Mouse (Mus musculus) embryonic stem cell, embryonic (primary cell): ENCODE measurements around the gene Ephx4.

Experiments used
- CTCF ChIA-PET, 4 experiments: fragments of 300-600 bp in 2 of 4; fragments of 350-600 bp in 2 of 4; sonication (Branson Sonifier 250); formaldehyde crosslinking; loops; one replicate each; lab custom pipeline; 2022; ENCODE audit warnings: inconsistent platforms in 2 of 4; lab: Charles Lee
- POLR2A ChIA-PET, 4 experiments: fragments of 300-600 bp in 2 of 4; fragments of 350-600 bp in 2 of 4; sonication (Branson Sonifier 250); formaldehyde crosslinking; loops; one replicate each; lab custom pipeline; 2022; ENCODE audit warnings: antibody characterized with exemption in 4 of 4, inconsistent platforms in 1 of 4; lab: Charles Lee

Gene Ephx4

GRCm38 (mm10) chr5:107410305-107410704 is 7.8 kb downstream of the Ephx4 start:
- ChIA-PET POLR2A (interaction anchor here in 1 of 4 experiments (1.1 kb wide), 1 partner anchor 10 kb away, joined by 4 read pairs; no protein-coding TSS in a partner anchor), CTCF (no interaction called here)

GRCm38 (mm10) chr5:107411326-107411725 is 8.8 kb downstream of the Ephx4 start:
- ChIA-PET POLR2A (interaction anchor here in 1 of 4 experiments (0.6 kb wide), 1 partner anchor 1259 kb away, joined by 5 read pairs; no protein-coding TSS in a partner anchor), CTCF (interaction anchor here in 2 of 4 experiments (0.5 to 0.7 kb wide), 3 partner anchors 8 to 138 kb away, joined by 3 to 14 read pairs (median 4); no protein-coding TSS in a partner anchor)

- ChIA-PET POLR2A (no interaction called here), CTCF (interaction anchor here in 1 of 4 experiments (0.7 kb wide), 1 partner anchor 125 kb away, joined by 4 read pairs; no protein-coding TSS in a partner anchor)
Observed at GRCm38 (mm10) chr5:107412285-107412684, 9.7 kb downstream of the Ephx4 start.

GRCm38 (mm10) chr5:107415098-107415497 is 12.6 kb downstream of the Ephx4 start:
- POLR2A ChIA-PET = no interaction called here
- CTCF ChIA-PET = no interaction called here

GRCm38 (mm10) chr5:107421676-107422075 is 19.1 kb downstream of the Ephx4 start:
- CTCF ChIA-PET = no interaction called here
- POLR2A ChIA-PET = no interaction called here

GRCm38 (mm10) chr5:107431249-107431648 is 28.7 kb downstream of the Ephx4 start, which contains the start of gene Lpcat2b:
Gene Lpcat2b (plus strand): TSS chr5:107431549.
- ChIA-PET CTCF (no interaction called here), POLR2A (no interaction called here)

GRCm38 (mm10) chr5:107434001-107434400 is 31.5 kb downstream of the Ephx4 start:
- POLR2A ChIA-PET = no interaction called here
- CTCF ChIA-PET = interaction anchor here in 1 of 4 experiments (0.5 kb wide), 1 partner anchor 288 kb away, joined by 6 read pairs; no protein-coding TSS in a partner anchor

GRCm38 (mm10) chr5:107436185-107436584 is 33.6 kb downstream of the Ephx4 start:
- CTCF ChIA-PET = interaction anchor here in 1 of 4 experiments (0.6 kb wide), 1 partner anchor 559 kb away, joined by 3 read pairs; no protein-coding TSS in a partner anchor
- POLR2A ChIA-PET = interaction anchor here in 2 of 4 experiments (0.7 to 1.9 kb wide), 2 partner anchors 33 to 404 kb away, joined by 6 to 8 read pairs; partner anchors contain the start of gene Ephx4 (in 1 of the 2)

- ChIA-PET POLR2A (interaction anchor here in 2 of 4 experiments (0.7 to 1.9 kb wide), 2 partner anchors 34 to 405 kb away, joined by 6 to 8 read pairs; partner anchors contain the start of gene Ephx4 (in 1 of the 2)), CTCF (no interaction called here)
Observed at GRCm38 (mm10) chr5:107436587-107437209, 34.2 kb downstream of the Ephx4 start.

GRCm38 (mm10) chr5:107437464-107438281 is 35.1 kb downstream of the Ephx4 start, which contains the start of gene Btbd8:
Gene Btbd8 (plus strand): TSS chr5:107437997.
- ChIA-PET CTCF (interaction anchor here in 1 of 4 experiments (1.0 kb wide), 1 partner anchor 119 kb away, joined by 3 read pairs; no protein-coding TSS in a partner anchor), POLR2A (interaction anchor here in 2 of 4 experiments (0.6 to 1.9 kb wide), 6 partner anchors 13 to 599 kb away, joined by 3 to 7 read pairs (median 6); partner anchors contain the start of gene Ephx4 (in 1 of the 2))

GRCm38 (mm10) chr5:107438353-107438752 is 35.8 kb downstream of the Ephx4 start:
- CTCF ChIA-PET = interaction anchor here in 1 of 4 experiments (1.0 kb wide), 1 partner anchor 120 kb away, joined by 3 read pairs; no protein-coding TSS in a partner anchor

GRCm38 (mm10) chr5:107441881-107442280 is 39.3 kb downstream of the Ephx4 start:
- CTCF ChIA-PET = interaction anchor here in 1 of 4 experiments (0.6 kb wide), 1 partner anchor 71 kb away, joined by 3 read pairs; no protein-coding TSS in a partner anchor
- POLR2A ChIA-PET = interaction anchor here in 2 of 4 experiments (0.6 to 0.8 kb wide), 3 partner anchors 55 to 261 kb away, joined by 3 to 4 read pairs (median 4); no protein-coding TSS in a partner anchor

More at GRCm38 (mm10) chr5:107438353-107438752, 35.8 kb downstream of the Ephx4 start:
- POLR2A ChIA-PET = interaction anchor here in 2 of 4 experiments (1.4 to 1.7 kb wide), 3 partner anchors 12 to 81 kb away, joined by 3 to 6 read pairs (median 5); no protein-coding TSS in a partner anchor

- CTCF ChIA-PET = no interaction called here
- POLR2A ChIA-PET = interaction anchor here in 1 of 4 experiments (1.0 kb wide), 1 partner anchor 8 kb away, joined by 4 read pairs; no protein-coding TSS in a partner anchor
Observed at GRCm38 (mm10) chr5:107444251-107444650, 41.7 kb downstream of the Ephx4 start.

GRCm38 (mm10) chr5:107447977-107448376 is 45.4 kb downstream of the Ephx4 start:
- CTCF ChIA-PET = no interaction called here

GRCm38 (mm10) chr5:107448784-107449183 is 46.2 kb downstream of the Ephx4 start:
- CTCF ChIA-PET = no interaction called here
- POLR2A ChIA-PET = interaction anchor here in 2 of 4 experiments (0.6 to 0.7 kb wide), 2 partner anchors 29 to 326 kb away, joined by 3 to 4 read pairs; no protein-coding TSS in a partner anchor

More at GRCm38 (mm10) chr5:107447977-107448376, 45.4 kb downstream of the Ephx4 start:
- POLR2A ChIA-PET = no interaction called here

- ChIA-PET POLR2A (interaction anchor here in 2 of 4 experiments (0.6 to 2.1 kb wide), 2 partner anchors 12 to 28 kb away, joined by 3 to 6 read pairs; partner anchors contain the start of gene Btbd8 (in 1 of the 2)), CTCF (interaction anchor here in 1 of 4 experiments (0.6 kb wide), 1 partner anchor 33 kb away, joined by 3 read pairs; no protein-coding TSS in a partner anchor)
Observed at GRCm38 (mm10) chr5:107449620-107450019, 47.1 kb downstream of the Ephx4 start.

GRCm38 (mm10) chr5:107450299-107450698 is 47.8 kb downstream of the Ephx4 start:
- POLR2A ChIA-PET = interaction anchor here in 1 of 4 experiments (2.1 kb wide), 1 partner anchor 12 kb away, joined by 6 read pairs; the partner anchor contains the start of gene Btbd8
- CTCF ChIA-PET = no interaction called here
